Mouse (Mus musculus) CH12.LX (cell line): ENCODE measurements at regions not wholly inside any gene's neighbourhood (a gene's known extent, or its start where the extent isn't known, plus 50 kb on each side); places are given as distances from the start of the nearest gene placed in this dataset.

Source experiments
- DNase-seq: peaks from one replicate; pipeline ENCODE4 v3.0.0-alpha.2; 2013; ENCODE audit errors: extremely low read depth
- H3K27ac ChIP-seq: 2 replicates; pipeline ENCODE4 v1.5.1; 2012; ENCODE audit warnings: low read depth, mild to moderate bottlenecking, control low read depth, moderate library complexity; ENCODE audit not compliant: insufficient read depth
- H3K27me3 ChIP-seq: replicated peaks from 2 replicates; pipeline ENCODE3; 2012; ENCODE audit warnings: inconsistent platforms
- H3K36me3 ChIP-seq, 2 experiments: replicated peaks in 1 of 2; 2 replicates each; pipeline versions ENCODE3 to v1.6.1; 2012; ENCODE audit warnings: inconsistent platforms in 1 of 2, low read length in 1 of 2, mild to moderate bottlenecking in 1 of 2, mixed read lengths in 1 of 2, moderate library complexity in 1 of 2; ENCODE audit not compliant: control insufficient read depth in 1 of 2, insufficient read depth in 1 of 2
- H3K4me1 ChIP-seq, 2 experiments: 2 replicates each; pipeline ENCODE4 v1.6.1; 2012; ENCODE audit warnings: inconsistent platforms in 1 of 2, moderate library complexity in 1 of 2; ENCODE audit not compliant: insufficient read depth in 2 of 2, control insufficient read depth in 1 of 2
- H3K4me2 ChIP-seq: 2 replicates; pipeline ENCODE4 v1.6.1; 2012; ENCODE audit warnings: low read depth, mild to moderate bottlenecking, control low read depth; ENCODE audit not compliant: poor library complexity, insufficient read depth, severe bottlenecking
- H3K4me3 ChIP-seq, 3 experiments: fragments of 150-350 bp in 1 of 3; sonication (generic) in 1 of 3; replicated peaks in 1 of 3; 2 replicates each; pipeline versions ENCODE3 to v1.5.1; 2011 to 2012; ENCODE audit warnings: low read depth in 2 of 3, low read length in 2 of 3, mild to moderate bottlenecking in 2 of 3, moderate library complexity in 2 of 3, control low read depth in 1 of 3, improper control_type of control experiment in 1 of 3, inconsistent platforms in 1 of 3, mixed read lengths in 1 of 3; ENCODE audit not compliant: poor library complexity in 1 of 3
- H3K79me2 ChIP-seq: replicated peaks from 2 replicates; pipeline ENCODE4 v1.6.1; 2012; ENCODE audit warnings: mild to moderate bottlenecking, moderate library complexity; ENCODE audit not compliant: control insufficient read depth, poor library complexity, insufficient read depth, severe bottlenecking; ENCODE audit errors: extremely low read depth
- H3K9ac ChIP-seq: 2 replicates; pipeline ENCODE4 v1.6.1; 2012; ENCODE audit warnings: low read depth, mild to moderate bottlenecking, control low read depth, moderate library complexity; ENCODE audit not compliant: insufficient read depth
- H3K9me3 ChIP-seq: replicated peaks from 2 replicates; pipeline ENCODE3; 2012; ENCODE audit warnings: low read length, inconsistent platforms, mixed read lengths
- BHLHE40 ChIP-seq: IDR thresholded peaks from 2 replicates; pipeline ENCODE4 v1.6.1; 2011; ENCODE audit warnings: mild to moderate bottlenecking, low read depth, low read length, improper control_type of control experiment
- CHD2 ChIP-seq: IDR thresholded peaks from 2 replicates; pipeline ENCODE4 v1.6.1; 2011; ENCODE audit warnings: low read length, improper control_type of control experiment
- E2F4 ChIP-seq: IDR thresholded peaks from 2 replicates; pipeline ENCODE4 v1.6.1; 2011; ENCODE audit warnings: low read depth, low read length, improper control_type of control experiment; ENCODE audit not compliant: insufficient replicate concordance
- EP300 ChIP-seq: IDR thresholded peaks from 2 replicates; pipeline ENCODE4 v1.6.1; 2011; ENCODE audit warnings: low read length, improper control_type of control experiment
- KAT2A ChIP-seq: IDR thresholded peaks from 2 replicates; pipeline ENCODE4 v1.6.1; 2012; ENCODE audit warnings: low read length, improper control_type of control experiment, inconsistent platforms; ENCODE audit not compliant: insufficient replicate concordance
- MEF2A ChIP-seq: IDR thresholded peaks from 2 replicates; pipeline ENCODE4 v1.6.1; 2014; ENCODE audit warnings: low read depth, mild to moderate bottlenecking, inconsistent platforms, low read length, improper control_type of control experiment, borderline replicate concordance
- MXI1 ChIP-seq: IDR thresholded peaks from 2 replicates; pipeline ENCODE4 v1.6.1; 2011; ENCODE audit warnings: mild to moderate bottlenecking, low read depth, low read length, improper control_type of control experiment
- MYC ChIP-seq: IDR thresholded peaks from 2 replicates; pipeline ENCODE4 v1.6.1; 2011; ENCODE audit warnings: low read depth, mild to moderate bottlenecking, improper control_type of control experiment, low read length
- NRF1 ChIP-seq: IDR thresholded peaks from 2 replicates; pipeline ENCODE4 v1.6.1; 2014; ENCODE audit warnings: low read depth, mild to moderate bottlenecking, inconsistent platforms, low read length, improper control_type of control experiment, moderate library complexity
- PAX5 ChIP-seq: IDR thresholded peaks from 2 replicates; pipeline ENCODE4 v1.6.1; 2012; ENCODE audit warnings: low read length, inconsistent platforms, mixed read lengths
- POLR2AphosphoS2 ChIP-seq: IDR thresholded peaks from 2 replicates; pipeline ENCODE4 v1.6.1; 2011; ENCODE audit warnings: low read depth, low read length, improper control_type of control experiment
- RCOR1 ChIP-seq: conservative IDR thresholded peaks from 2 replicates; pipeline ENCODE4 v1.6.1; 2012; ENCODE audit warnings: low read depth, mild to moderate bottlenecking, inconsistent platforms, low read length, improper control_type of control experiment
- UBTF ChIP-seq: IDR thresholded peaks from 2 replicates; pipeline ENCODE4 v1.6.1; 2012; ENCODE audit warnings: low read depth, mild to moderate bottlenecking, inconsistent platforms, low read length, improper control_type of control experiment, moderate library complexity
- USF1 ChIP-seq: IDR thresholded peaks from 2 replicates; pipeline ENCODE4 v1.6.1; 2014; ENCODE audit warnings: low read depth, mild to moderate bottlenecking, inconsistent platforms, low read length, improper control_type of control experiment
- ZC3H11A ChIP-seq: IDR thresholded peaks from 2 replicates; pipeline ENCODE4 v1.6.1; 2012; ENCODE audit warnings: low read depth, mild to moderate bottlenecking, inconsistent platforms, low read length, improper control_type of control experiment
- ZKSCAN1 ChIP-seq: IDR thresholded peaks from 2 replicates; pipeline ENCODE4 v1.6.1; 2012; ENCODE audit warnings: low read depth, inconsistent platforms, low read length, improper control_type of control experiment, borderline replicate concordance
- ZMIZ1 ChIP-seq: IDR thresholded peaks from 2 replicates; pipeline ENCODE4 v1.6.1; 2012; ENCODE audit warnings: low read depth, mild to moderate bottlenecking, inconsistent platforms, low read length, improper control_type of control experiment
- dilution Hi-C: fragments of 300-500 bp; cut with MboI; formaldehyde crosslinking; loops from 2 replicates; pipeline ENCODE4 v1.14.3; 2020; ENCODE audit warnings: low sequenced_read_pairs; ENCODE audit not compliant: extremely low pct_unique_long_range_greater_than_20kb, extremely low pct_ligation_motif_present
- in situ Hi-C: fragments of 300-500 bp; cut with MboI; formaldehyde crosslinking; loops from 3 replicates; pipeline ENCODE4 v1.14.3; 2019; ENCODE audit warnings: low sequenced_read_pairs, low pct_ligation_motif_present, low pct_unique_long_range_greater_than_20kb, mixed read lengths

DNA sequence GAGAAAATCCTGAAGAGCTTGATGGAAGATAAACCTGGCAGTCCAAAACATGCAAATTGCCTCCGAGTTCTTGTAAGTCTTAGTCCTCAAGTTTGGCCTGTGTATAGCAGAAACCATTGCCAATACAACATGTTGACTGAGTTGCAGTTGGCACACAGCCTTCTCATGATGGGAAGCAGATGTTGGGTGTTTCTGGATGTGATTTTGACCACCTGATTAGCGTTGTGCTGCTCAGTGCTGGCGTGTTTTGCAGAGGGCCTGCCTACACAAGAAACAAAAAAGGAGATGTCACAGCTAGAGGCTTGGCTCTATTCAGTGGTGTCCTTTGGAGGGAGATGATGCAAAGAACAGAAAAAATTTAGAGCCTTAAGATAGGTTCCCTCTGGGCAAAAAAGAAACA is 1922.6 kb downstream of the 9330182O14Rik start:
- H3K4me2 ChIP-seq: no peak overlapping the region
- no peak overlapping the region for H3K27ac ChIP-seq
- H3K9ac ChIP-seq: no peak overlapping the region
- no peaks in the 10 kb centered on the region for H3K9me3 ChIP-seq
- TF ChIP-seq KAT2A (no peak), BHLHE40 (no peak), MEF2A (no peak), RCOR1 (no peak), MXI1 (no peak), UBTF (no peak), EP300 (no peak), PAX5 (no peak), USF1 (no peak), E2F4 (no peak), CHD2 (no peak), NRF1 (no peak), ZMIZ1 (no peak), ZC3H11A (no peak), ZKSCAN1 (no peak), POLR2AphosphoS2 (no peak)
- TF ChIP-seq, all 38 proteins: peak for 0
- Histone ChIP-seq H3K27me3 (no peaks in the 10 kb centered on the region), H3K79me2 (no peaks in the 10 kb centered on the region), H3K36me3 (no peaks in the 10 kb centered on the region), H3K4me3 (no peak overlapping the region), H3K4me1 (no peaks in the 10 kb centered on the region)
- dilution Hi-C loops (no loop called here), in situ Hi-C loops (no loop called here)
- no peak for DNase-seq

DNA sequence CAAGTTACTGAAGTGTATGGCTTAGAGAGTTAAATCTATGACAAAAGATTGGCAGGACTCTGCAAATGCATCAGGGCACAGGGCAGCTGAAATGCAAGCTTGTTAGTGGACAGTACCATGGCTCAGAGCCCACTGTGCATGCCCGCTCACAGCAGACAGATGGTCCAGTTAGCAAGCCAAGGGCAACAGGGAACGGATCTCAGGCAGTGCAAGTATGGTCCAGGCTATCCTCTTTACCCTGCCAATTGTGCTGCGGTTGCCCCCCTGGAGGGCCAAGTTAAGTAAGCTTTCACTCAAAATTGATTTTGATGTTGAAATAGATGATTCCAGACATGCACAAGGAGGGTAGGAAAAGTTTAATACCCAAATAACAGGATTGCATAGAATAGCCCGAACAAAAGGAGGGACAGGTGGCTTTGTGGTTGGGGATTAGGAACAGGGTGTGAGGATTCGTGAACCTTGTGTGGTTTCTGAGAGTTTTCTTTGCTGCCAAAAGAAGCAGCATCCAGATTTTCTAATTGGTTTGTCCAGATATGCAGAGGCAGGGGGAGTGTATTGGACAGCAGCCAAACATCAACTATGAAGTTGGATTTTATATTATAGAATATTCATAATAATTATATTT is 1934.2 kb downstream of the 9330182O14Rik start:
- Histone ChIP-seq H3K27ac (no peak overlapping the region), H3K4me3 (no peak overlapping the region), H3K4me2 (no peak overlapping the region), H3K9ac (no peak overlapping the region), H3K36me3 (no peaks in the 10 kb centered on the region), H3K79me2 (no peaks in the 10 kb centered on the region), H3K9me3 (no peaks in the 10 kb centered on the region), H3K4me1 (peaks cover 0 to 5% of the 10 kb centered on the region in 2 experiments; a peak in 1 of 4 replicates), H3K27me3 (no peaks in the 10 kb centered on the region)
- TF ChIP-seq EP300 (no peak), BHLHE40 (no peak), MYC (no peak), UBTF (no peak), ZMIZ1 (no peak)
- dilution Hi-C loops (no loop called here), in situ Hi-C loops (no loop called here)
- DNase-seq: no peak
